In genomic region chr1:37900288-37900687, GRCm38 (mm10) we compare ENCODE assay signal across 36 mouse cellular contexts. TPM values are rescaled to one million over a fixed set of nuclear protein-coding genes. Genes with fewer than 3 reads are reported as not detected.
DNase-seq lines count a peak whose midpoint lies in the region; ATAC-seq lines count a peak whose summit lies in the region.
"Had no signal": no experiment of that assay in that cellular context is flagged by ENCODE, and none has a peak within 500 bp of the region (broad histone marks: within the 10 kb centered on the region; RNA-seq: fewer than 3 reads in every experiment).

No protein-coding gene starts in this region.

- H3K36me3 ChIP-seq in heart, embryonic 11.5 days (ENCODE audit: control insufficient read depth, insufficient read depth, low read length): peaks cover 13% of the 10 kb centered on the region
- peaks cover 42% of the 10 kb centered on the region for H3K36me3 ChIP-seq in heart, embryonic 10.5 days
- peaks cover 29% of the 10 kb centered on the region for H3K36me3 ChIP-seq in heart, embryonic 16.5 days (ENCODE audit: control insufficient read depth, insufficient read depth)
- H3K36me3 ChIP-seq in embryonic facial prominence, embryonic 15.5 days: peaks cover 36% of the 10 kb centered on the region

- 0 out of 2 replicates have a peak, but pooled peaks cover 2% of the 10 kb centered on the region for H3K4me1 ChIP-seq in heart, embryonic 11.5 days (ENCODE audit: control insufficient read depth, insufficient read depth, low read length)
- peaks cover 9% of the 10 kb centered on the region for H3K4me1 ChIP-seq in heart, embryonic 10.5 days
- peaks cover 5% of the 10 kb centered on the region; the same call in 1 of the 2 replicates for H3K4me1 ChIP-seq in heart, embryonic 16.5 days (ENCODE audit: control insufficient read depth, insufficient read depth, low read length)
- H3K4me1 ChIP-seq in embryonic facial prominence, embryonic 15.5 days: no peaks in the 10 kb centered on the region
- H3K4me1 ChIP-seq: embryonic facial prominence, embryonic 13.5 days; forebrain, embryonic 12.5 days; hindbrain, embryonic 13.5 days; limb, embryonic 12.5 days; neural tube, embryonic 12.5 days had no signal

- H3K9ac ChIP-seq in heart, embryonic 11.5 days (ENCODE audit: low read depth, low read length): no peak overlapping the region
- H3K9ac ChIP-seq in heart, embryonic 16.5 days (ENCODE audit: low read length): no peak overlapping the region
- no peak overlapping the region for H3K9ac ChIP-seq in embryonic facial prominence, embryonic 15.5 days
- H3K9ac ChIP-seq: embryonic facial prominence, embryonic 13.5 days; forebrain, embryonic 12.5 days; forebrain, postnatal 0 days; hindbrain, embryonic 13.5 days; limb, embryonic 12.5 days; liver, postnatal 0 days; neural tube, embryonic 12.5 days had no signal

- DNase-seq in heart, embryonic 10.5 days (ENCODE audit: low spot score): no peak
- DNase-seq in heart, postnatal 14 days: no peak
- DNase-seq in ES-CJ7 (ENCODE audit: low read depth, low spot score): peak; percentile 82
- DNase-seq in embryo, embryonic 11 days: no peak
- no peak for DNase-seq in ovary, postnatal 14 days (ENCODE audit: low spot score)
- DNase-seq: adrenal gland, adult 8-10 months; cerebellum, adult 11 months; cerebellum, adult 9-10 months; cerebellum, postnatal 36 days; forebrain, postnatal 0 days; gastrocnemius, postnatal 10 days; heart, postnatal 36 days; kidney, postnatal 25 days; liver, postnatal 0 days; lung, postnatal 36 days; right cerebral cortex, postnatal 4 days had no signal

- intact Hi-C loops in heart, postnatal 14 days (cut with DNase I): loop anchor here (10.0 kb wide), 1 partner anchor 885 kb away; no protein-coding TSS in a partner anchor

- H3K4me3 ChIP-seq in heart, embryonic 11.5 days (ENCODE audit: low read depth, low read length): no peak overlapping the region
- H3K4me3 ChIP-seq in heart, embryonic 10.5 days: no peak overlapping the region
- no peak overlapping the region for H3K4me3 ChIP-seq in heart, embryonic 16.5 days (ENCODE audit: low read length)
- no peak overlapping the region for H3K4me3 ChIP-seq in embryonic facial prominence, embryonic 15.5 days (replicated peaks)
- H3K4me3 ChIP-seq: embryonic facial prominence, embryonic 13.5 days; forebrain, embryonic 12.5 days; hindbrain, embryonic 13.5 days; left cerebral cortex, adult 2 months; limb, embryonic 12.5 days; myocyte; neural tube, embryonic 12.5 days had no signal

- no peaks in the 10 kb centered on the region for H3K27me3 ChIP-seq in heart, embryonic 11.5 days (ENCODE audit: control insufficient read depth, insufficient read depth, low read length)
- H3K27me3 ChIP-seq in heart, embryonic 10.5 days (ENCODE audit: insufficient read depth, poor library complexity, severe bottlenecking): no peaks in the 10 kb centered on the region
- no peaks in the 10 kb centered on the region for H3K27me3 ChIP-seq in heart, embryonic 16.5 days (ENCODE audit: control insufficient read depth, insufficient read depth, low read length)
- H3K27me3 ChIP-seq in embryonic facial prominence, embryonic 15.5 days: no peaks in the 10 kb centered on the region
- H3K27me3 ChIP-seq: embryonic facial prominence, embryonic 13.5 days; forebrain, embryonic 12.5 days; hindbrain, embryonic 13.5 days; limb, embryonic 12.5 days; neural tube, embryonic 12.5 days had no signal

- peak overlapping the region; percentile 8 for H3K4me2 ChIP-seq in heart, embryonic 11.5 days
- H3K4me2 ChIP-seq in heart, embryonic 16.5 days (ENCODE audit: low read depth, low read length): peak overlapping the region; percentile 17; the same call in 1 of the 2 replicates
- no peak overlapping the region for H3K4me2 ChIP-seq in embryonic facial prominence, embryonic 15.5 days (replicated peaks)
- H3K4me2 ChIP-seq: embryonic facial prominence, embryonic 13.5 days; forebrain, embryonic 12.5 days; hindbrain, embryonic 13.5 days; limb, embryonic 12.5 days; midbrain, embryonic 11.5 days; neural tube, embryonic 12.5 days had no signal

- H3K27ac ChIP-seq in heart, embryonic 11.5 days (ENCODE audit: low read depth, low read length): no peak overlapping the region
- no peak overlapping the region for H3K27ac ChIP-seq in heart, embryonic 10.5 days
- peak overlapping the region; percentile 35; the same call in 1 of the 2 replicates for H3K27ac ChIP-seq in heart, embryonic 16.5 days (ENCODE audit: low read length)
- H3K27ac ChIP-seq in embryonic facial prominence, embryonic 15.5 days (replicated peaks): no peak overlapping the region
- H3K27ac ChIP-seq: embryonic facial prominence, embryonic 13.5 days; forebrain, embryonic 12.5 days; hindbrain, embryonic 13.5 days; left cerebral cortex, adult 2 months; limb, embryonic 12.5 days; neural tube, embryonic 12.5 days had no signal

- no peaks in the 10 kb centered on the region for H3K9me3 ChIP-seq in heart, embryonic 11.5 days (replicated peaks; ENCODE audit: control insufficient read depth, low read length)
- no peaks in the 10 kb centered on the region for H3K9me3 ChIP-seq in heart, embryonic 10.5 days
- no peaks in the 10 kb centered on the region for H3K9me3 ChIP-seq in heart, embryonic 16.5 days (replicated peaks; ENCODE audit: control insufficient read depth, low read length)
- no peaks in the 10 kb centered on the region for H3K9me3 ChIP-seq in embryonic facial prominence, embryonic 15.5 days (replicated peaks)
- H3K9me3 ChIP-seq: embryonic facial prominence, embryonic 13.5 days; forebrain, embryonic 12.5 days; hindbrain, embryonic 13.5 days; limb, embryonic 12.5 days; neural tube, embryonic 12.5 days had no signal

- 39% methylated on average over 6 of the region's 6 CpGs for WGBS in heart, embryonic 11.5 days (ENCODE audit: insufficient replicate concordance)
- 39% methylated on average over 6 of the region's 6 CpGs for WGBS in heart, embryonic 10.5 days
- WGBS in heart, embryonic 16.5 days: 43% methylated on average over 6 of the region's 6 CpGs
- 61% methylated on average over 6 of the region's 6 CpGs for WGBS in embryonic facial prominence, embryonic 15.5 days

- no peak for ATAC-seq in heart, embryonic 11.5 days (replicated peaks; ENCODE audit: insufficient number of reproducible peaks, low FRiP score, low TSS enrichment)
- ATAC-seq in heart, embryonic 16.5 days (replicated peaks; ENCODE audit: extremely low read depth, insufficient read depth, low FRiP score): peak; percentile 72; the same call in 1 of the 2 replicates
- ATAC-seq in embryonic facial prominence, embryonic 15.5 days (ENCODE audit: insufficient number of reproducible peaks, low FRiP score, low TSS enrichment, low read depth): peak; percentile 57
- ATAC-seq: forebrain, postnatal 0 days; intestine, postnatal 0 days; liver, postnatal 0 days; midbrain, embryonic 16.5 days had no signal

RNA-seq across cellular contexts. Expression of gene Mrpl30, which starts 10.0 kb away (rescaled TPM):
- polyA plus RNA-seq in heart, embryonic 11.5 days (2014; fragmentation: Nextera tagmentation; extraction: Ambion mirVana): 260 and 280 TPM in 2 replicates
- 245 and 262 TPM in 2 replicates for polyA plus RNA-seq in heart, embryonic 10.5 days (2016; fragmentation: Nextera tagmentation; extraction: Ambion mirVana)
- polyA plus RNA-seq in heart, embryonic 16.5 days (2015; fragmentation: Nextera tagmentation; extraction: Ambion mirVana): 294 TPM in 2 replicates
- total RNA-seq in heart, postnatal 14 days (2021): 100 to 1,000 TPM; 311 to 329 TPM
- polyA plus RNA-seq in embryonic facial prominence, embryonic 15.5 days (2015; fragmentation: Nextera tagmentation; extraction: Ambion mirVana): 237 and 239 TPM in 2 replicates

RNA-seq across cellular contexts. Expression of gene Mitd1, which starts 10.1 kb away (rescaled TPM):
- polyA plus RNA-seq in heart, embryonic 11.5 days (2014; fragmentation: Nextera tagmentation; extraction: Ambion mirVana): 15.9 and 16.4 TPM in 2 replicates
- 11.8 and 19.7 TPM in 2 replicates for polyA plus RNA-seq in heart, embryonic 10.5 days (2016; fragmentation: Nextera tagmentation; extraction: Ambion mirVana)
- 11.1 and 13.5 TPM in 2 replicates for polyA plus RNA-seq in heart, embryonic 16.5 days (2015; fragmentation: Nextera tagmentation; extraction: Ambion mirVana)
- total RNA-seq in heart, postnatal 14 days (2021): 1 to 10 TPM; 5.0 to 5.6 TPM
- 23.5 and 23.8 TPM in 2 replicates for polyA plus RNA-seq in embryonic facial prominence, embryonic 15.5 days (2015; fragmentation: Nextera tagmentation; extraction: Ambion mirVana)

RNA-seq across cellular contexts. Expression of gene Lyg2, which starts 16.0 kb away (rescaled TPM):
- polyA plus RNA-seq in heart, embryonic 11.5 days (2014; fragmentation: Nextera tagmentation; extraction: Ambion mirVana): not detected in 2 replicates
- not detected in 2 replicates for polyA plus RNA-seq in heart, embryonic 10.5 days (2016; fragmentation: Nextera tagmentation; extraction: Ambion mirVana)
- polyA plus RNA-seq in heart, embryonic 16.5 days (2015; fragmentation: Nextera tagmentation; extraction: Ambion mirVana): not detected in 2 replicates
- not detected for total RNA-seq in heart, postnatal 14 days (2021)
- polyA plus RNA-seq in embryonic facial prominence, embryonic 15.5 days (2015; fragmentation: Nextera tagmentation; extraction: Ambion mirVana): 1.7 and 1.8 TPM in 2 replicates
- total RNA-seq: adrenal gland, adult 8-10 months; gastrocnemius, postnatal 10 days; heart, postnatal 36 days; layer of hippocampus, postnatal 10 days; left cerebral cortex, adult 2 months; left cerebral cortex, postnatal 25 days; liver, adult 2 months; megakaryocyte, adult 5-6 weeks had no signal
- polyA plus RNA-seq: embryonic facial prominence, embryonic 13.5 days; forebrain, embryonic 12.5 days; forebrain, postnatal 0 days; hindbrain, embryonic 13.5 days; intestine, postnatal 0 days; kidney, embryonic 14.5 days; limb, embryonic 12.5 days; liver, adult 2 months; liver, postnatal 0 days; lung, embryonic 16.5 days; midbrain, embryonic 11.5 days; midbrain, embryonic 16.5 days; myocyte; neural tube, embryonic 12.5 days; spleen, adult 2 months had no signal

RNA-seq across cellular contexts. Expression of gene Lipt1, which starts 28.8 kb away (rescaled TPM):
- 8.3 and 9.9 TPM in 2 replicates for polyA plus RNA-seq in heart, embryonic 11.5 days (2014; fragmentation: Nextera tagmentation; extraction: Ambion mirVana)
- 8.2 and 8.7 TPM in 2 replicates for polyA plus RNA-seq in heart, embryonic 10.5 days (2016; fragmentation: Nextera tagmentation; extraction: Ambion mirVana)
- 9.8 and 10.6 TPM in 2 replicates for polyA plus RNA-seq in heart, embryonic 16.5 days (2015; fragmentation: Nextera tagmentation; extraction: Ambion mirVana)
- total RNA-seq in heart, postnatal 14 days (2021): 10 to 100 TPM in 1 of 2 experiments, 1 to 10 TPM in 1; 8.9 to 11.4 TPM
- 6.6 and 9.3 TPM in 2 replicates for polyA plus RNA-seq in embryonic facial prominence, embryonic 15.5 days (2015; fragmentation: Nextera tagmentation; extraction: Ambion mirVana)

RNA-seq across cellular contexts. Expression of gene Tsga10, which starts 34.1 kb away (rescaled TPM):
- 4.2 and 4.6 TPM in 2 replicates for polyA plus RNA-seq in heart, embryonic 11.5 days (2014; fragmentation: Nextera tagmentation; extraction: Ambion mirVana)
- polyA plus RNA-seq in heart, embryonic 10.5 days (2016; fragmentation: Nextera tagmentation; extraction: Ambion mirVana): 4.1 and 4.6 TPM in 2 replicates
- polyA plus RNA-seq in heart, embryonic 16.5 days (2015; fragmentation: Nextera tagmentation; extraction: Ambion mirVana): 4.4 and 4.9 TPM in 2 replicates
- total RNA-seq in heart, postnatal 14 days (2021): 1 to 10 TPM; 3.5 to 3.8 TPM
- polyA plus RNA-seq in embryonic facial prominence, embryonic 15.5 days (2015; fragmentation: Nextera tagmentation; extraction: Ambion mirVana): 8.3 and 8.9 TPM in 2 replicates
